Mouse (Mus musculus): ENCODE results near the gene Gdpd3.

Gdpd3 gene

DNA sequence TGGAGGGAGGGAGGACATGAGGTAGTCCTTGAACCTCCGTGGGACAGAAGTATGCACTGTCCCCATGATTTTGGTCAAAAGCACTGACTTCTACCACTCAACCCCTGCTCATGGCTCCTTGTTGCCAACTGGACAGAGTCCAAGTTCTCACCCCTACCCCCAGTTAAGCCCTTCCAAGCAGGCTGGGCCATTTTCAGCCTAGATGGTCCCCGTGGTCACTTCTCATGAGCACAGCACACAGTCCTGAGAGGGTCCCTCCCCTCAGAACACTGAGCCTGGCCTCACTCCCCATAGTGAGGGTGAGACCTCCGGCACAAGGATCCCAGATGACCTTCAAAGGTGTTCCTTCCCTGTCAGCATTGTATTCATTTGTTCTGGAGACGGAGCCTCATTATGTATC lies 23.0 kb downstream of the Gdpd3 start:
- DNase-seq (ENCODE audit: low spot score), result no peak

DNA sequence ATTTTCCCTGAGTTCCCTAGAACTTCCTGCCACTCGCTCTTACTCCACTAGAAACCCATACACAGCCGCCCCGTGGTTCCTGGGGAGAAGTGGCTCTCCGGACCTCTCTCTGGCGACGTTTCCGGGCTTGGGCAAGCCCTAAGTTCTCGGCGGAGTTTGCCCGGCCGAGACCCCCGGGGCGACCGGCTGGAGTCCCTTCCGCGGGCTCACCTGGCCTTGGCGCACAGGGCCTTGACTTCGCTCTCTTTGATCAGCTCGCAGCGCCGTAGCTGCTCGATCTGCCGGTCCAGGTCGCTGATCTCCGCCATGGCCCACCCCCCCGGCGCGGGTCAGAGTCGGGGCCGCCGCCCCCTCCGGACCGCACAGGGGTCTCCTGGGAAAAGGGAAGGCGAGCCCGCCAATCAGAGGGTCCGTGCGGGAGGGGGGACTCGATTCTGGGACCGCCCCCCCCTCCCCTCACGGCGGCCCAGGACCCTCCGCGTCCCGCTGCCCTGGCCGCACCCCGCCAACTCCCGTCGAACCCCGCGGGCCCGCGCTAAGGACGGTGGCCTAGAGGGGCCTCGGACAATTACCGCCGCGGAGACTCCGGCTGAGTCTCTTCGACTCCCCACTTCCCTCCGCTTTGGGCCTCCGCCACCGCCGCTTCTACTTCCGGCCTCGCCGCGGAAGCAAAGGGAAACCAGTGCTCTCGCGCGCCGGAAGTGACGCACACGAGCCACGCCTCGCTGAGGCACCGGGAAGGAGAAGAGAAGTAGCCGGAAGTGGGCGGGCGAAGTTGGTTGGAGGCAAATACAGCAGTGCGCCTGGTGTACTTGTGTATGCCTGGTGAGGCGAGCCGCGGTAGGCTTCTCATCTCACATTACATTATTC lies 26.0 kb downstream of the Gdpd3 start, which contains the start of gene Ppp4c:
Gene Ppp4c, minus strand, starts transcription at position 646 of the 870 bp plus-strand sequence.
- DNase-seq (ENCODE audit: low spot score), result peak; percentile 94

DNA sequence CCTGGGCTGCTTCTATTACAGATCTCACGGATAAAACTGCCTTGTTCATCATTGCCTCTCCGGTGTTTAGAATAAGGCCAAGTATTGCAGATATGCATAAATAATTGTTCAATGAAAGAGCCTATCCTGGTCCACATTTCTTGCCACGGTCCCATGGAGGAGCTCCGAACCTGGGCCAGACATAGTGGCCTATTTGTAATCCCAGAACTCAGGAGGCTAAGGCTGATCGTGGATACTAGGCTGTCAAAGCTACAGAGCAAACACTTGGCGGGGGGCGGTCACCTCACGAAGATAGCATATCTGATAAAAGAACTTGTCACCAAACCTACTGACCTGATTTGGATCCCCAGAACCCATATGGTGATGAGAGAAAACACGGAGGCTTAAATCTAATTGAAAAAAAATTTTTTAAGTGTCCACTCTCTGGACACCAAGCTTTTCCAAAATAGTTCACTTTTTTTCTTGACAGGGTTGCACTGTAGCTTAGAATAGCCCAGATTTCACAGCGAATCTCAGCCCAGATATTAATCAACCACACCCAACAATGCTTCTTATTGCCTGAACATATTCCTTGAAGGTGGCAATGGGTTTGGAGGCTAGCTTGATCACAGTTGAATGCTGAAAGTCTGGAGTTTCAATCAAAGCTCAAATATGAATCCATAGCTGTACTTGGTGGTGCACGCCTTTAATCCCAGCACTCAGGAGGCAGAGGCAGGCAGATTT lies 26.7 kb downstream of the Gdpd3 start:
- DNase-seq (ENCODE audit: low spot score), result no peak

DNA sequence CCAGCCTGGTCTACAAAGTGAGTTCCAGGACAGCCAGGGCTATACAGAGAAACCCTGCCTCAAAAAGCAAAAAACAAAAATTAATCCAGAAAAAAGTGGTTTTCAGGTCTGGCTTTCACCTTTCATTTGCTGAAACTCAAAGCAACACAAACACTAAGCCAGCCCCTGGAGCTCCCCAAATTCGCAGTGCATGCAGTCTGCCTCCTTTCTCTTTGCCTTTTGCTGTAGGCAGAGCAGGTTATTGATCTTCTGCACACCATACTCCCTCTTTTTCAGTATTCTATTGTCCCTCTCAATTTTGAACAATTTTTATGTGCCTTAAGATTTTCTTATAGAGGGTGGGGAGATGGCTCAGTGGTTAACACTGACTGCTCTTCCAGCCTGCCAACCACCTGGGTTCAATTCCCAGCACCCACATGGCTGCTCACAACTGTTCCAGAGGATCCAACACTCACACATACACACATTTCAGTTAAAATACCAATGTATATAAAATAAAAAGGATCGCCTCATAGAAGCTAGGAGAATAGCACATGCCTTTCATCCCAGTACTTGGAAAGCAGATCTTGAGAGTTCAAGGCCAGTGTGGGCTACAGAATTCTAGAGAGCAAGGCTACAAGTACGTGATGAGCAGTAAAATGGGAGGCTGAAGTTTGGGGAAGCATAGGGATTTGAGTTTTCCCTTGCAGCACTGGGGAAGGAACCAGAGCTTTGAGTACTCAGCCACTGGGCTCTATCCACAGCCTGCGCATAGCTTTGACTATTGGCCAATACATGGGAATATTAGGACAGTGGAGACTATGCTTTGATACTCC lies 27.5 kb downstream of the Gdpd3 start:
- no peak for DNase-seq (ENCODE audit: low spot score)

DNA sequence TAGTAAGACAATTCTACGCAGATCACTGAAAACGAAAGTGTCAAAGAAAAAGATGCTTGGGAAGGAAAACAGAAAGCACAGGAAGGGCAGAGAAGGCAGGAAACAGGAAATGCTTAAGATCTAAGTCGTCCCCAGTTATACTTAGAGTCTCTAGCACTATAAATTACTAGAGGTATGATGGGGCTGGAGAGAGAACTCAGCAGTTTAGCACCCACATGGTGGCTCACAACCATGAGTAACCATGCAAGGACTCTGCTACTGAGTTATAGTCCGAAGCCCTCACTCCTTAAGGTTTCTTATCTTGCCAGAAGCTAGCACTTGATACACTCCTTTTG lies 28.1 kb downstream of the Gdpd3 start:
- DNase-seq (ENCODE audit: low spot score), result no peak

DNA sequence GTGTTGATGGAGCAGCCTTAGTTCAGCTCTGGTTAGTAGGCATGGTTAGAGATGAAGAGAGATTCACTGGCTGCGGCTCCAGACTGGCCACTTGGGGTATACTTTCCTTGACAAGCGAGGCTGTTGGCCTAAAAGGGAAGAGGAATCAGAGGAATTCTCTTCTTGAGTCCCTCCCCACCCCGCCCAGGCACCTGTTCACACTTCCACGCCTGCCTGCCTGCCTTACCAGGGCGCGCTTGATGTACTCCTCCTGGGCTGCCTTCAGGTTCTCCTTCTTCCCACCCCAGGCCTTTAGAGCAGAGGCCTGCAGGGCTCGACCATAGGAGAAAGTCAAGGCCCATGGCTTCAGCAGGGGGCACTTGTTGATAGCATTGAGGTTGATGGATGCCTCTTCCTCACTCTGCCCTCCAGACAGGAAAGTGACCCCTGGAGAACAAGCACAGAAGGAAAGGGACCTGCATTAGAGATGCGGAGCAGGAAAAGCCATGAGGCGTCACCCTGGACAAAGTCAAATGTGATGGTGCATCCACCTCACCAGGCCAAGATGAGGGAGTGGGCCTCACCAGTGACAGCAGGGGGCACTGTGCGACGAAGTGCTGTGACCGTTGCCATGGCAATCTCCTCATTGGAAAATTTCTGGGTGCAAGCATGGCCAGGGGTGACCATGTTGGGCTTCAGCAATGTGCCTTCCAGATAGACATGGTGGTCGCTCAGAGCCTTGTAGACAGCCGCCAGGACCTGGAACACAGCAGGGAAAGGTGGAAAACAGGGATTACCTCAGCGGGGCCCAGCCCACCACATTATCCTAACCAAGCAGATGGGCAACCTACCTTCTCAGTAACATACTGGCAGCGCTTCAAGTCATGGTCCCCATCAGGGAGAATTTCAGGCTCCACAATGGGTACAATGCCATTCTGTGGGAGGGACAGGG lies 29.5 kb downstream of the Gdpd3 start:
- DNase-seq (ENCODE audit: low spot score), result no peak

DNA sequence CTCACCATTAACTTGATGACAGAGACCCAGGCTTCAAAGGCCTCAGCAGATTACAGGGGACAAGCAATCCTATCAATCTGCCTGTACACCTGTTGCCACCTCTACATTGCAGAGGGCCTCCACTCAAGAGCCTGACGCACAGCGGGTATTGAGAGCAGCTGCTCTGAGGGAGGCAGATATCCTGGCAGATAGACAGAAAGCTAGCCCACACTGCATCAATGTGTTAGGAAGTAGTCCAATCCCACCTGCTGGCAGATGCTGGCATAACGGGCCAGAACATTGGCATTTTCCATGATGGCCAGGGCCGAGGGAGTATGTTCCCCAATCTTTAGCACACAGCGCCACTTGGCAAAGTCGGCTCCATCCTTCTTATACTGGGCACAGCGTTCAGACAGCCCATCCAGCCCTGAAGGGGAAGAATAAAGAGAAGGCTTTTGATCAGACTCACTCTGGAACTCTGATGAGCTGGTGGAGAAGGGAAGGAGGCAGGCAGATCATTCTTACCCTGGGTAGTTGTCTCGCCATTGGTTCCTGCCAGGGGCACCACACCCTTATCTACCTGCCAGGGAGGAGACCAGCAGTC lies 30.3 kb downstream of the Gdpd3 start:
- no peak for DNase-seq (ENCODE audit: low spot score)

DNA sequence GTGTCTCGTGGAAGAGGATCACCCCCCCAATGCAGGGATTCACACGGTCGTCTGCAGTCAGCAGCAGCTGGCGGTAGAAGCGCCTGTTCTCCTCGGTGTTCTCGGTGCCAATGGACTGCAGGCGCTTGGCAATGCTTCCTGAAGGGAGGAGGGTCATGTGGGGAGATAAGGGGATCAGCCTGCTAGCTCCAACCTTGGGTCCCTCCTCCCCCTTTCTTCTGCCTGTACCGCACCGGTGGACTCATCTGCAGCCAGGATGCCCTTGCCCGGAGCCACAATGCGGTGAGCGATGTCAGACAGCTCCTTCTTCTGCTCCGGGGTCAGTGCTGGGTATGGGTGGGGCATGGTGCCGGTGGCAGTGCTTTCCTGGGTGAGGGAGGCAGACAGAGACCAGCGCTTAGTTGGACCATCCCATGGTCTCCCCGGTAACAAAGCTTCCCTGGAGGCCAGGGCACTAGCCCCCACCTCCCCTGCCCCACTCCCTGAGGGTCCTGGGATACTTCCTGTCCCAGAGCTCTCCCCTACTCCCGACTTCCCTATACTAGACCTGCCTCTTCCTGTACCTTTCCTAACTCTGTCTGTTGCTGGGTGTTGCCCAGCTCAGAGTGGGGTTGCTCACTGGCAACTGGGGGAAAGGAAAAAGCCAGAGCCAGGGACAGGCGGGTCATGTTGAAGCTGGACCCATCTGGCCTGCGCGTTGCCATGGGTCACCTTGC lies 31.4 kb downstream of the Gdpd3 start, which contains the start of gene Fam57b:
Gene Fam57b, plus strand, starts transcription at position 258 of the 716 bp plus-strand sequence.
- no peak for DNase-seq (ENCODE audit: low spot score)

DNA sequence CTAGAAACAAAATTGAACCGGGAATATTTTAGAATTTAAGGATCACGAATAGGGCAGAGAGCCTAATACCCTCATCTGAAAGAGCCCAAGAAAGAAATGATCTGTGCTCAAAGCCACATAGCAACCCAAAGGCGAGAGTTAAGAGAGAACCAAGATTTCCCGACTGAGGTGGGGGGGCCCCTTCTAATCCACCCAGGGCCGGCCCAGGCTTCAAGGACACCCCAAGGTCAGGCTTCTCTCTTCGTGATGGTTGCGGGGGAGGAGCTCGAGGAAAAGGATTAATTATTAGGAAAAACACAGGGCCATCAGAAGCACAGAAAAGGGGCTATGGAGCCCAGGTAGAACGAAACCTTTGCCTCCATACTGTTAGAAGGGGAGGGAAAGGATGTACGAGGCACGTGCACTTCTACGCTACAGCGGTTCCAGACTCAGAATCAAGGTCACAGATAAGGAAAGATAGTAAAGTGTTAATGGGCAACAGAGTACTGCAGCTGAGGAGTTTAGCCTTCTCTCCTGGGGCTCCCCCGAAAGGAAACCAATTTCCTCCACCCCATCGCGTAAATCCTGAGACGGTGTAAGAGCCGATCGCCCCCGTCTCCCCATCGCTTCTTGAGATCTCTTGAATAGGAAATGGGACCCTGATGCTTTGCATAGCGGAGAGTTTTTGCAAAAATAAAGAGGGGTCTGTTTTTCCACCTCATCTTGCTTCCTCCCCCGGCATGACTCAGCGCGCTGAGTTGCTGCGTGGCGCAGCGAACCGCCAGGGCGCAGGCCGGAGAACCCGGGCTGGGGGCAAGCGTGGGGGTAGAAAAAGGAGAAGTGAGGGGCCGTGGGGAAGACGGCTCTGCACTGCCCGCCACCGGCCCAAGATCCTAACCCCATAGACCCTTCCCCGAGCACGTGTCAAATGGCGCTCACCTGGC lies 32.3 kb downstream of the Gdpd3 start:
- DNase-seq (ENCODE audit: low spot score), result no peak

DNA sequence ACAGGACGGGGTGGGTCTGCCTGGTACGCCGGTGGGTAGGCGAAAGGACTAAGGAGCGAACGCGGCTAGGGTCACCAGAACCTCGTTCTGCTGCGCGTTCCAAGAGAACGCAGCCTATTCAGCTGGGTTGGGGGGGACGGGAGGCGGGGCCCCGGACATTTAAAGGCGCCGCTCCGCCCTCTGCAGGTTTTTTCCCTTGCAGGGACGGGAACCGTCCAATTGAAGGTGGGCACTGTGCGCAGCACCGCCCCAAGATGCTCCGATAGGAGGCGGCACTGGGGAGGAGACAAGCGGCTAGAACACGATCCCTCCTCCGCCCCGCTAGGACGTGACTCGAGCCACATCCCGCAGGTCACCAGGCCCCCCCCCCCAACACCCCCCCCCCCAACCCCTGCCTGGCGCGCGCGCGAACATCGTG lies 32.9 kb downstream of the Gdpd3 start:
- DNase-seq (ENCODE audit: low spot score), result peak; percentile 89

DNA sequence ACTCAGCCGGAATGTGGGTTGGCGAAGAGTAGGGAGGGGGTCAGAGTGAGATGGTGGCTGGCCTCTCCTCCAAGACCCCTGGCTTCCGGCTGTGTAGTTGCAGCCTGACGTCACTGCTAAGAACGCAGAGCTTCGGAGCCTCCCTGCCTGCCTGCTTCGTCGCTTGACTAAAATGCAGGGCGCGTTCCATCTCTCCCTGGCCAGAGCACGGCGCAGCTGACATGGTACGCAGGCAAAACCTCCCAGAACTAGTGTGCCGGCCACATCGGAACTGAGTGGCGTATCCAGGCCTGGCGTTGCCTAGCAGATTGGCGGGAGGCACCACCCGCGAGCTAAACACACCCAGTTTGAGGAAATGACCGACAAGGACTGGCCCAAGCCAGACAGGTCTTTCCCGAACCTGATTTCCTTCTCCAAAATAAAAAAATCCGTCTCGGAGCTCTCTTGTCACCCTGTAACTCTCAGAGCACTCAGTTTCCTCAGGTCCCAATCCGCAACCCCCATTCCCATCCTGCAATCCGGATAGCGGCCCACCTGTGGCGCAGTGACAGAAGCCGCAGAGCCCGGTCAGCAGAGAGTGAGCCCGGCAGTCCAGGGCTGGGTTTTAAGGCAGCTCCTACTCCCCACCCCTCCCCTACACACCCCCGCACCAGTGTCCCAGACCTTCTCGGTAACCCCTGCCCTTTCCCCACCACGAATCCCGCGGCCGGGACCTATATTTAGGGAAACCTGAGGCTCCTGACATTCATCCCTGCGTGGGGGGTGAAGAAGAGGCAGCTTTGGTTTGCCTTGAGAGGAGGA lies 33.5 kb downstream of the Gdpd3 start:
- DNase-seq (ENCODE audit: low spot score), result no peak

DNA sequence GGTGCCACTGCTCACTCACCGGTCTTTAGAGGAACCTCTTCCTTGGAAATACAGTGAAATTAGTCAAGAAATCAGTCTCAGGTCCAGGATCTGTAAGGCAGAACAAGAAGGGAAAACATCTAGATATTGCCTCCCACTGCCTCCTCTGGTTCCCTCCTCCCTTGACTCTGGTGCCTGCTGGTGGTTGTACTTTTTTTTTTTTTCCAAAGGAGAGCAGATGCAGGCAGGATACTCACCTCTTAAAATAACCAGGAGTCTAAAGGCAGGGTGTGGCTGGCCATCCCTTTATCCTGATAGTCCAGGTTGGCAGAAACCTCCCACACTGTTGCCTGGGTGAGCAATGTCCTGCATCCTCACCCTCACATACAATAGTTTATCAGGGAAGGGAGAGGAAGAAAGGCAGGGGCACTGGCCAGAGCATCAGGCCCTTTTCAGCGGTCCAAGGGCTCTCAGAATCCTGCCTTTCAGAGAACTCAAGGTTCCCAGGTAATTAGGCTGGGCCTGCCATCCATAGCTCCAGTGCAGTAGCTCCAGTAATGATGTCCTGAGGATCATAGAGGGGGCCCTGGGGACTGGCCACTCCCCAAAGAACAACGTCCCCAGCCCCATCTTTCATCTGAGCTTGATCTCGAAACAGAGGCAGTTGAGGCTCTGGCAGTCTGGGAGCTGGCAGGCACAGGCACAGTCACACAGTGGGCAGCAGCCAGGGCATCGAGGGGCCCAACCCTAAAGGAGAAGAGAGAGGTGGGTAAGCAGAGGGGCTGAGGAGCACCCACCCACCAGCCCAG lies 34.3 kb downstream of the Gdpd3 start:
- no peak for DNase-seq (ENCODE audit: low spot score)

DNA sequence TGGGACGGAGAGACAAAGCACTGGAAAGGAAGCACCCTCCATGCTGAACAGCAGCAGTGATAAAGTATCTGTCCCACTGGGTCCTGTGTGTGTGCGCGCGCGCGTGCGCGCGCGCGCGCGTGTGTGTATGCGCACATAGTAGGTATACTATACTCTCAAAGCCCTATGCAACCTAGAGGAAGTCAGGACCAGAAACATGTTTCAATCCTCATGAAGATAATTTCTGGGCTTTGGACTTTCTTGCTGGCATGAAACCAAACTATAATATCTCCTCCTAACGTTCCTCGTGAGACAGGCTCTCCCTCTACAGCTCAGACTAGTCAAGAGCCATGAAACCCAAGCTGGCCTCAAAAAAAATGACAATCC lies 34.9 kb downstream of the Gdpd3 start:
- no peak for DNase-seq (ENCODE audit: low spot score)

DNA sequence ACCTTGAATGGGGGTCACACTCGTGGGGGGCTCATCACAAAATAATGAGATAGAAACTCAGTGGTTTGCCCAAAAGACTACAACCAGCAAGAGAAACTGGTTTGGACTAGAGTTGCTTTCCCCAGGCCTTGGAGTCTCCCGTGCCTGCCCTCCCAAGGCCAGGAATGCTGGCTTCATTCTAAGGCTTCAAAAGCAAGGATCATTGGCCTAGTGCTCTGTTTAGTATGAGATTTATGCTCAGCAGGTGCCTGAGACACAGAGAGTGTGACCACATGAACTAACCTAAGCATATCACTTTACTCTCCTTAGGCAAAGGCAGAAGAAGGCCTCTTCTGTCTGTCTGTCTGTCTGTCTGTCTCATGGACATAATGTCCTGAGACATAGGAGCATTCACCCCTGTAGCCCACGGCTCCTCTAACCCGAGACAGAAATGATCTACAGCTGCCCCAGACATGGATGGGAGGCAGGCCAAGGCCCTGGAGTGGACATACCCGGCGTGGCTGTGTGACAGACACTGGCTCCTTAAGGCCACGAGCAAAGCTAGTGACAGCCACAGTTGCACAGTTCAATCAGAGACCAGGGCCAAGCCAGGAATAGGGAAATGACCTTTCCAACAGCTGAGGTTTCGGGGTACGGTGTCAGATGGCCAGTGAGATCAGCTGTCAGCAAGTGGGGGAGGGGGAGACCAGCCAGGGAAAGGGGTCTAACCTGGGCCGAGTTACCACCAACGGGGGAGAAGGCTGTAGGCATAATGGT lies 36.2 kb downstream of the Gdpd3 start:
- no peak for DNase-seq (ENCODE audit: low spot score)

DNA sequence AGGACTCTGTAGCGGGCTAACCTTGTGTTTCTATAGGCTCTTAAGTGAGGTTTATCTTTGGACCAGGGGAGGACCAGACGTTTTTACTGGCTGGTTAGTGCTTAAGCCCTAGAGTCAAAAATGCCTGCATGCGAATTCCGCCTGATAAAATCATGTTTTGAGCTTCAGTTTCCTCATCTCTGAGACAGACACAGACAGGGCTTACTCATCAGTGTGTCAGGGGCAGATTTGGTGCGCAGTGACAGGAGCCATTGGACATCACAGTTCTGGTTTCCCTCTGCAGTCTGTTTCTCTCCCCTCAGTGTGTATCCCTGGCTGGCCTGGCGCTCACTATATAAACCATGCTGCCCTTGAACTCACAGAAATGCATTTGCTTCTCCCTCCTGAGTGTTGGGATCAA lies 37.0 kb downstream of the Gdpd3 start:
- no peak for DNase-seq (ENCODE audit: low spot score)

DNA sequence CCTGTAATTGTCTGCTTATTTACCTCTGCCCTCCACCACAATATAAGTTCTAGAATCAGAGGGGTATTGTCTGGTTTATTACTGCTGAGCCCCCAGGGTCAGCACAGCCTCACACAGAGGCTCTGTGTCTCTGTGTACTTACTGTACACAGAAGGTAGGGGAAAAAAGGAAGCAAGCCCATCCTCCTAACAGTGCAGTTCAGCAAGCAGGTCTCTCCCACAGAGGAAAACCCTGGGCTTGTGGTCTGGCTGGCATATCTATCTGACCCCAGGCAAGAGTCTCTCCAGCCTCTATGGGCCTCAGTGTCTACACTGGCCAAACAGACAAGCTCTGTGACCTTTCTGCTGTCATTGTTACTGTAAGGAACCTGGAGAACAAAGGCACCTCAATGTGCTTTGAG lies 37.6 kb downstream of the Gdpd3 start:
- no peak for DNase-seq (ENCODE audit: low spot score)

DNA sequence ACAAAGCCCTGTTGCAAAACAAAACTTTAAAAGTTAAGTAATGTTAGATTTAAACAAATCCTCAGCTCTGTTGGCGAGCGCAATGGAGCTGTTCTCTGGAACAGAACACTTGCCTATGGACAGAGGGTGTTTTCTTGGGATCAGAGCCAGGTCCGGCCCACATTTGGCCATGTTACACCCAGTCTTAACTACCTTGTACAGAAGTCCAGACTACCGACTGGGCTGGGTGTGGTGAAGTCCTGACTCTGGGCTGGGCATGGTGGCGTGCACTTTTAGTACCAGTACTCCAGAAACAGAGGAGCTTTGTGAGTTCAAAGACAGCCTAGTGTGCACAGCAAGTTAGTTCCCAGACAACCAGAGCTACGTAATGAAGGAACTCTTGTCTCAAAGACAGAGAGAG lies 40.8 kb downstream of the Gdpd3 start:
- DNase-seq (ENCODE audit: low spot score), result no peak

Data from ovary, postnatal 14 days (tissue).